Mouse (Mus musculus) lung, embryonic 14.5 days (tissue): ENCODE measurements at regions not wholly inside any gene's neighbourhood (a gene's known extent, or its start where the extent isn't known, plus 50 kb on each side); places are given as distances from the start of the nearest gene placed in this dataset.

Experiments used
- ATAC-seq: fragments of 200-750 bp; cut with Nextera tagmentation; 2 replicates; pipeline ENCODE4 v1.8.0; 2017; ENCODE audit warnings: mild to moderate bottlenecking, moderate TSS enrichment, moderate library complexity; ENCODE audit not compliant: insufficient read depth
- DNase-seq: peaks from one replicate; pipeline ENCODE4 v3.0.0-alpha.2; 2015
- H3K27ac ChIP-seq: fragments of 300-500 bp; sonication (generic); 2 replicates; pipeline ENCODE4 v1.5.1; 2014; ENCODE audit warnings: low read depth, mild to moderate bottlenecking, moderate library complexity
- H3K27me3 ChIP-seq: fragments of 300-500 bp; sonication (generic); 2 replicates; pipeline ENCODE4 v1.6.1; 2014; ENCODE audit warnings: low read length, control low read depth; ENCODE audit not compliant: insufficient read depth
- H3K36me3 ChIP-seq: fragments of 300-500 bp; sonication (generic); 2 replicates; pipeline ENCODE4 v1.6.1; 2014; ENCODE audit warnings: control low read depth; ENCODE audit not compliant: insufficient read depth
- H3K4me1 ChIP-seq: fragments of 300-500 bp; sonication (generic); 2 replicates; pipeline ENCODE4 v1.6.1; 2014; ENCODE audit warnings: antibody characterized with exemption, control low read depth; ENCODE audit not compliant: insufficient read depth
- H3K4me2 ChIP-seq: fragments of 300-500 bp; sonication (generic); 2 replicates; pipeline ENCODE4 v1.6.1; 2014; ENCODE audit warnings: mild to moderate bottlenecking
- H3K4me3 ChIP-seq: fragments of 300-500 bp; sonication (generic); 2 replicates; pipeline ENCODE4 v1.5.1; 2014; ENCODE audit warnings: low read depth, low read length
- H3K9ac ChIP-seq: fragments of 300-500 bp; sonication (generic); 2 replicates; pipeline ENCODE4 v1.6.1; 2014
- H3K9me3 ChIP-seq: fragments of 300-500 bp; sonication (generic); 2 replicates; pipeline ENCODE4 v1.6.1; 2016; ENCODE audit warnings: low read depth, low read length, control low read depth
- CTCF ChIP-seq: IDR thresholded peaks from 2 replicates; pipeline ENCODE4 v1.5.1; 2016; ENCODE audit warnings: antibody characterized with exemption, low read depth
- WGBS: fragments of 180-500 bp; shearing (Covaris S2); extraction: QIAGEN DNeasy Blood & Tissue Kit; methylation state at CpG from one replicate; pipeline ENCODE4 v1.1.7; 2014; 5-methylcytosine and 5-hydroxymethylcytosine counted together

- WGBS, result 78% methylated on average over 3 of the region's 3 CpGs
- Histone ChIP-seq H3K9ac (no peak overlapping the region), H3K9me3 (no peaks in the 10 kb centered on the region), H3K36me3 (no peaks in the 10 kb centered on the region), H3K4me3 (no peak overlapping the region), H3K4me2 (no peak overlapping the region), H3K27me3 (no peaks in the 10 kb centered on the region), H3K27ac (no peak overlapping the region), H3K4me1 (no peaks in the 10 kb centered on the region)
- TF ChIP-seq CTCF, result no peak
- DNase-seq, result no peak
- ATAC-seq, result no peak
Measured at GRCm38 (mm10) chr3:66825761-66826160, 155.4 kb upstream of the Rsrc1 start.
